Mouse (Mus musculus) adrenal gland, adult (tissue): Measurements from ENCODE around the gene Fmod.

Source experiments
- DNase-seq, 2 experiments: peaks; one replicate each; pipeline ENCODE4 v3.0.0; 2022 to 2023; ENCODE audit warnings: low spot score in 1 of 2; ENCODE audit not compliant: inconsistent age in 2 of 2

The Fmod gene

GRCm38 (mm10) chr1:134074606-134075005 is 37.6 kb downstream of the Fmod start:
- DNase-seq: peak in 1 of 2 experiments; percentile 29

- peak in 1 of 2 experiments; percentile 24 for DNase-seq
Measured at GRCm38 (mm10) chr1:134075532-134075931, 38.5 kb downstream of the Fmod start.

GRCm38 (mm10) chr1:134076789-134077188 is 39.7 kb downstream of the Fmod start:
- peak; percentile 21 to 51 for DNase-seq

- peak; percentile 64 to 83 for DNase-seq
Measured at GRCm38 (mm10) chr1:134077389-134078060, 40.5 kb downstream of the Fmod start.

- peak; percentile 60 to 85 for DNase-seq
Measured at GRCm38 (mm10) chr1:134078061-134078795, 41.2 kb downstream of the Fmod start.

GRCm38 (mm10) chr1:134078802-134079476 is 41.9 kb downstream of the Fmod start, which contains the start of gene Btg2:
Gene Btg2, minus strand, starts transcription at chr1:134079120.
- peak; percentile 99 to 100 for DNase-seq

- DNase-seq: peak; percentile 74 to 85
Measured at GRCm38 (mm10) chr1:134079477-134080163, 42.6 kb downstream of the Fmod start.

GRCm38 (mm10) chr1:134080406-134080805 is 43.4 kb downstream of the Fmod start:
- peak; percentile 30 to 66 for DNase-seq

- DNase-seq: peak; percentile 23 to 75
Measured at GRCm38 (mm10) chr1:134080881-134081450, 43.9 kb downstream of the Fmod start.

GRCm38 (mm10) chr1:134082987-134083516 is 46.0 kb downstream of the Fmod start:
- peak; percentile 86 to 93 for DNase-seq

- peak in 1 of 2 experiments; percentile 34 for DNase-seq
Measured at GRCm38 (mm10) chr1:134083676-134084075, 46.6 kb downstream of the Fmod start.

GRCm38 (mm10) chr1:134084128-134084527 is 47.1 kb downstream of the Fmod start:
- DNase-seq: peak in 1 of 2 experiments; percentile 60

- no peak for DNase-seq
Measured at GRCm38 (mm10) chr1:134086017-134086416, 49.0 kb downstream of the Fmod start.

GRCm38 (mm10) chr1:134086811-134087398 is 49.9 kb downstream of the Fmod start:
- peak; percentile 38 to 63 for DNase-seq

- DNase-seq: no peak
Measured at GRCm38 (mm10) chr1:134089074-134089473, 52.0 kb downstream of the Fmod start.

- peak; percentile 58 to 79 for DNase-seq
Measured at GRCm38 (mm10) chr1:134091851-134092250, 54.8 kb downstream of the Fmod start.

GRCm38 (mm10) chr1:134092368-134092767 is 55.3 kb downstream of the Fmod start:
- DNase-seq: no peak

GRCm38 (mm10) chr1:134092852-134093770 is 56.1 kb downstream of the Fmod start:
- peak; percentile 97 to 98 for DNase-seq
